Mouse (Mus musculus): ENCODE measurements around the gene Neurl2. TPM values are rescaled to one million over a fixed set of nuclear protein-coding genes. Genes with fewer than 3 reads are reported as not detected.

Neurl2 gene
- polyA plus RNA-seq, 2 experiments, result 5.5 to 7.2 TPM

DNA sequence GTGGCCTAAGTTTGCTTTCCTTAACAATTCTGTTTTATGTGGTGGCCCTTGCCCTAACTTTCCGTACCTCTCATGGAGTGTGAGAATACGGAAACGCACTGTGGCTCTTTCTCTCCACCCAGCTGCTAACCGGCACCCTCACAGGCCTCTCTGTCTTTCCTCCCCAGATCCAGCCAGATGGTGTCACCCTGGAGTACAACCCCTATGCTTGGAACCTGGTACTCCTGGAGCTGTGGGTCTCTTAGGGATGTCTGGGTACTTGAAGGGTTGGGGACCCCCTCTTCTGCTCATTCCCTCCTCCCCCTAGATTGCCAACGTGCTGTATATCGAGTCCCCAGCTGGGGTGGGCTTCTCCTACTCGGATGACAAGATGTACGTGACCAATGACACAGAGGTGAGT is 1.3 kb upstream of the Neurl2 start:
- Histone ChIP-seq H3K9me3 (ENCODE audit: control insufficient read depth, low read length) (no peaks in the 10 kb centered on the region), H3K9ac (ENCODE audit: low read depth, low read length, severe bottlenecking) (peak overlapping the region; percentile 74), H3K4me1 (ENCODE audit: control insufficient read depth, insufficient read depth, low read length) (peaks cover 12% of the 10 kb centered on the region), H3K36me3 (ENCODE audit: control insufficient read depth, insufficient read depth, low read length) (peaks cover 26% of the 10 kb centered on the region), H3K4me3 (replicated peaks; ENCODE audit: low read length) (peak overlapping the region; percentile 74), H3K4me2 (replicated peaks; ENCODE audit: low read depth, low read length, severe bottlenecking) (peak overlapping the region; percentile 97), H3K27ac (replicated peaks; ENCODE audit: low read depth, low read length) (no peak overlapping the region), H3K27me3 (ENCODE audit: control insufficient read depth, insufficient read depth, low read length) (no peaks in the 10 kb centered on the region)
- DNase-seq (ENCODE audit: low spot score) (no peak), ATAC-seq (ENCODE audit: low FRiP score, low read depth) (no peak)
- WGBS, result 45% methylated on average over 8 of the region's 8 CpGs
- no peak for TF ChIP-seq POLR2A (IDR thresholded peaks at IDR 0.05; ENCODE audit: borderline replicate concordance, extremely low read depth, insufficient read depth, insufficient read length)

DNA sequence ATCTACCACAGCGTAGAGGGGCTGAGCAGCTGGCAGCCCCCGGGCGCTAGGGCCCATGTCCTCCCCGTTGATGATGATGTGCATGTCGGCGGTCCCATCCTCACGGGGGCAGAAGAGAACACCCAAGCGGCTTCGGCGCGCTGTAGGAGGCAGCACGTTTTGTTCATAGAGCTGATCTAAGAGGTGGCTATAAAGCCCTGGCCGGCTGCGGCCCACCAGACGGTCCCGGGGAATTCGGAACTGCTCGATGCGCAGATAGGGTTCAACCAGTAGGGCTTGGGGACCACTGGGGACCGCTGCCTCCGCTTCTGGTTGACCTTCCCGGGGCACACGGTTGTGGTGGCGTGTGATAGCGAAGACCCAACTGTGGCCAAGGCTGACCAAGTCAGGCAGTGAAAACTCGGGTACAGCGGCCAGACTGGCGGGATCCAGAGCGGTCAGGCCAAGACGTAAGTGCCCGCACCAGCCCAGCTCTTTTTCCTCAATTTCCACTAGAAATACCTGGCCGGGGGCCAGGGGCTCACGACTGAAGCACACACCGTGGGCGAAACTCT is 431 bp downstream of the Neurl2 start, which contains the start of gene Ctsa:
Gene Ctsa (plus strand): TSS at position 126 of the 554 bp plus-strand sequence.
- Histone ChIP-seq H3K9me3 (ENCODE audit: control insufficient read depth, low read length) (no peaks in the 10 kb centered on the region), H3K27me3 (ENCODE audit: control insufficient read depth, insufficient read depth, low read length) (no peaks in the 10 kb centered on the region), H3K4me3 (replicated peaks; ENCODE audit: low read length) (peak within 1 kb of the TSS; percentile 74), H3K9ac (ENCODE audit: low read depth, low read length, severe bottlenecking) (peak within 1 kb of the TSS; percentile 74), H3K4me2 (replicated peaks; ENCODE audit: low read depth, low read length, severe bottlenecking) (peak within 1 kb of the TSS; percentile 97), H3K36me3 (ENCODE audit: control insufficient read depth, insufficient read depth, low read length) (peaks cover 25% of the 10 kb centered on the region), H3K4me1 (ENCODE audit: control insufficient read depth, insufficient read depth, low read length) (peaks cover 12% of the 10 kb centered on the region), H3K27ac (replicated peaks; ENCODE audit: low read depth, low read length) (peak within 1 kb of the TSS; percentile 58)
- no peak for TF ChIP-seq POLR2A (IDR thresholded peaks at IDR 0.05; ENCODE audit: borderline replicate concordance, extremely low read depth, insufficient read depth, insufficient read length)
- ATAC-seq (ENCODE audit: low FRiP score, low read depth), result peak; percentile 39
- WGBS, result 2% methylated on average over 35 of the region's 35 CpGs
- DNase-seq (ENCODE audit: low spot score), result peak; percentile 65

DNA sequence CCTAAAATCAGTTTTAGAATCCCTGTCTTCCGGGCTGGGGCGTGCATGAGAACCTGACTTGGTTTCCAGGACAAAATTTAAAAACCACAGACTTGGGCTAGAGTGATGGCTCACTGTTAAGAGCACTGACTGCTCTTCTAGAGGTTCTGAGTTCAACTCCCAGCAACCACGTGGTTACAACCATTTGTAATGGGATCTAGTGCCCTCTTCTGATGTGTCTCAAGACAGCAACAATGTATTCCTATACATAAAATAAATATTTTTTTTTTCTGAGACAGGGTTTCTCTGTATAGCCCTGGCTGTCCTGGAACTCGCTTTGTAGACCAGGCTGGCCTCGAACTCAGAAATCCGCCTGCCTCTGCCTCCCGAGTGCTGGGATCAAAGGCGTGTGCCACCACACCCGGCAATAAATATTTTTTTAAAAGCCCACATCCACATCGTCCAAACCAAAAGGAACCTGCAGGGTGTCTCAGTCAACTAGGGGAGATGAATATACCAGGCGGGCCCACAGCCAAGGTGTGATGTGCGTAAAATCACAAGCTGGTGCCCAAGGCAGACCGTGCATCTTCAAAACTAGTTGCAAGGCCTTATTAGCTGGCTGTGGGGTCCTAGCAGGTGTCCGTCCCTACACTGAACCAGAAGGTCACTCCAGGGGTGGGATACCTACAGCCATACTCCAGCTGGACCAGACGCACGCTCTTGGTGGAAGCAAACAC is 1.1 kb downstream of the Neurl2 start:
- H3K9ac ChIP-seq (ENCODE audit: low read depth, low read length, severe bottlenecking), result peak overlapping the region; percentile 74
- H3K4me3 ChIP-seq (replicated peaks; ENCODE audit: low read length), result peak overlapping the region; percentile 74
- peak overlapping the region; percentile 97 for H3K4me2 ChIP-seq (replicated peaks; ENCODE audit: low read depth, low read length, severe bottlenecking)
- H3K36me3 ChIP-seq (ENCODE audit: control insufficient read depth, insufficient read depth, low read length), result peaks cover 29% of the 10 kb centered on the region
- no peaks in the 10 kb centered on the region for H3K9me3 ChIP-seq (ENCODE audit: control insufficient read depth, low read length)
- H3K27ac ChIP-seq (replicated peaks; ENCODE audit: low read depth, low read length), result no peak overlapping the region
- peaks cover 12% of the 10 kb centered on the region for H3K4me1 ChIP-seq (ENCODE audit: control insufficient read depth, insufficient read depth, low read length)
- H3K27me3 ChIP-seq (ENCODE audit: control insufficient read depth, insufficient read depth, low read length), result no peaks in the 10 kb centered on the region
- TF ChIP-seq POLR2A (IDR thresholded peaks at IDR 0.05; ENCODE audit: borderline replicate concordance, extremely low read depth, insufficient read depth, insufficient read length), result no peak
- ATAC-seq (ENCODE audit: low FRiP score, low read depth) (no peak), DNase-seq (ENCODE audit: low spot score) (no peak)
- WGBS, result 69% methylated on average over 16 of the region's 16 CpGs

GRCm38 (mm10) chr2:164831029-164831428 is 2.2 kb downstream of the Neurl2 start:
- no peaks in the 10 kb centered on the region for H3K9me3 ChIP-seq (ENCODE audit: control insufficient read depth, low read length)
- ATAC-seq (ENCODE audit: low FRiP score, low read depth), result no peak
- H3K36me3 ChIP-seq (ENCODE audit: control insufficient read depth, insufficient read depth, low read length), result peaks cover 36% of the 10 kb centered on the region
- no peak for TF ChIP-seq POLR2A (IDR thresholded peaks at IDR 0.05; ENCODE audit: borderline replicate concordance, extremely low read depth, insufficient read depth, insufficient read length)
- no peak overlapping the region for H3K4me2 ChIP-seq (replicated peaks; ENCODE audit: low read depth, low read length, severe bottlenecking)
- no peaks in the 10 kb centered on the region for H3K27me3 ChIP-seq (ENCODE audit: control insufficient read depth, insufficient read depth, low read length)
- H3K4me1 ChIP-seq (ENCODE audit: control insufficient read depth, insufficient read depth, low read length), result peaks cover 12% of the 10 kb centered on the region
- no peak overlapping the region for H3K9ac ChIP-seq (ENCODE audit: low read depth, low read length, severe bottlenecking)
- H3K4me3 ChIP-seq (replicated peaks; ENCODE audit: low read length), result no peak overlapping the region
- WGBS, result 83% methylated on average over 10 of the region's 10 CpGs
- H3K27ac ChIP-seq (replicated peaks; ENCODE audit: low read depth, low read length), result no peak overlapping the region
- no peak for DNase-seq (ENCODE audit: low spot score)

GRCm38 (mm10) chr2:164829090-164829489 is 4.2 kb downstream of the Neurl2 start:
- Histone ChIP-seq H3K4me1 (ENCODE audit: control insufficient read depth, insufficient read depth, low read length) (peaks cover 3% of the 10 kb centered on the region; the same call in 1 of the 2 replicates), H3K4me2 (replicated peaks; ENCODE audit: low read depth, low read length, severe bottlenecking) (no peak overlapping the region), H3K9me3 (ENCODE audit: control insufficient read depth, low read length) (no peaks in the 10 kb centered on the region), H3K27ac (replicated peaks; ENCODE audit: low read depth, low read length) (no peak overlapping the region), H3K4me3 (replicated peaks; ENCODE audit: low read length) (no peak overlapping the region), H3K9ac (ENCODE audit: low read depth, low read length, severe bottlenecking) (no peak overlapping the region), H3K27me3 (ENCODE audit: control insufficient read depth, insufficient read depth, low read length) (no peaks in the 10 kb centered on the region), H3K36me3 (ENCODE audit: control insufficient read depth, insufficient read depth, low read length) (peaks cover 42% of the 10 kb centered on the region)
- no peak for ATAC-seq (ENCODE audit: low FRiP score, low read depth)
- WGBS, result 91% methylated on average over 1 of the region's 1 CpGs
- DNase-seq (ENCODE audit: low spot score), result no peak
- TF ChIP-seq POLR2A (IDR thresholded peaks at IDR 0.05; ENCODE audit: borderline replicate concordance, extremely low read depth, insufficient read depth, insufficient read length), result no peak
